Mouse (Mus musculus) activated CD4-positive, CD25-positive, alpha-beta regulatory T cell (primary cell): ENCODE data around the gene M1ap. TPM values are rescaled to one million over a fixed set of nuclear protein-coding genes. Genes with fewer than 3 reads are reported as not detected.

Experiments used
- polyA plus RNA-seq, 2 experiments: library from polyadenylated mRNA; unstranded; fragments of 100-300 nt; shearing (Covaris generic); gene quantifications; one replicate each; pipeline ENCODE4 v1.2.1; 2017

The M1ap gene
- under 1 TPM; 0.20 to 0.56 TPM for polyA plus RNA-seq

GRCm38 (mm10) chr6:82946651-82947050, at the start of gene M1ap:
Gene M1ap (plus strand): TSS chr6:82946902.

GRCm38 (mm10) chr6:82939167-82939912, 7.4 kb upstream of the M1ap start, which contains the start of gene Sema4f:
Gene Sema4f (minus strand): TSS chr6:82939769.

GRCm38 (mm10) chr6:83033249-83034185, 86.8 kb downstream of the M1ap start, which contains the start of the genes Dok1 and Loxl3:
Gene Dok1 (minus strand): TSS chr6:83033471.
Gene Loxl3 (plus strand): TSS chr6:83034173.

GRCm38 (mm10) chr6:83054074-83054851, 107.6 kb downstream of the M1ap start, which contains the start of gene Aup1:
Gene Aup1 (plus strand): TSS chr6:83054521.

GRCm38 (mm10) chr6:83054871-83055431, 108.2 kb downstream of the M1ap start, which contains the start of gene Htra2:
Gene Htra2 (minus strand): TSS chr6:83055273.

GRCm38 (mm10) chr6:83057790-83058189, 111.1 kb downstream of the M1ap start, which contains the start of gene Dqx1:
Gene Dqx1 (plus strand): TSS chr6:83057844.

GRCm38 (mm10) chr6:83070247-83070310, 123.4 kb downstream of the M1ap start, which contains the start of gene Tlx2:
Gene Tlx2 (minus strand): TSS chr6:83070293.

GRCm38 (mm10) chr6:83077630-83078323, 131.1 kb downstream of the M1ap start, which contains the start of gene Pcgf1:
Gene Pcgf1 (plus strand): TSS chr6:83077869.

Other genes with a start within 250 kb of the M1ap start
- gene Pole4, start 241.5 kb upstream of the M1ap start, polyA plus RNA-seq: 100 to 1,000 TPM; 149 to 189 TPM
- gene Hk2, start 172.4 kb upstream of the M1ap start, polyA plus RNA-seq: 1 to 10 TPM in 1 of 2 experiments, under 1 TPM in 1; 0.23 to 2.7 TPM
- 10 to 100 TPM in 1 of 2 experiments, 1 to 10 TPM in 1; 7.2 to 10.4 TPM for gene Sema4f, start 7.1 kb upstream of the M1ap start, polyA plus RNA-seq
- gene Dok1, start 86.6 kb downstream of the M1ap start, polyA plus RNA-seq: 10 to 100 TPM; 32.4 to 50.7 TPM
- under 1 TPM; 0.33 to 0.43 TPM for gene Loxl3, start 87.3 kb downstream of the M1ap start, polyA plus RNA-seq
- gene Aup1, start 107.6 kb downstream of the M1ap start, polyA plus RNA-seq: 100 to 1,000 TPM; 423 to 439 TPM
- 10 to 100 TPM; 41.1 to 48.9 TPM for gene Htra2, start 108.4 kb downstream of the M1ap start, polyA plus RNA-seq
- gene Dqx1, start 110.9 kb downstream of the M1ap start, polyA plus RNA-seq: 1 to 10 TPM in 1 of 2 experiments, under 1 TPM in 1; 0.52 to 2.8 TPM
- under 1 TPM in 1 of 2 experiments, not detected in 1; 0.11 TPM for gene Tlx2, start 123.4 kb downstream of the M1ap start, polyA plus RNA-seq
- gene Pcgf1, start 131.0 kb downstream of the M1ap start, polyA plus RNA-seq: 10 to 100 TPM; 34.0 to 46.7 TPM
- under 1 TPM; 0.22 to 0.33 TPM for gene Lbx2, start 139.5 kb downstream of the M1ap start, polyA plus RNA-seq
- gene Ccdc142, start 154.7 kb downstream of the M1ap start, polyA plus RNA-seq: 1 to 10 TPM; 3.9 to 7.1 TPM
- gene Gm42688, start 154.7 kb downstream of the M1ap start, polyA plus RNA-seq: 1 to 10 TPM; 6.6 to 8.2 TPM
- gene Mrpl53, start 162.1 kb downstream of the M1ap start, polyA plus RNA-seq: 10 to 100 TPM; 51.7 to 65.2 TPM
- gene Mogs, start 168.6 kb downstream of the M1ap start, polyA plus RNA-seq: 10 to 100 TPM; 86.0 to 98.4 TPM
- gene Wbp1, start 174.7 kb downstream of the M1ap start, polyA plus RNA-seq: 10 to 100 TPM; 63.4 to 63.9 TPM
- 10 to 100 TPM; 38.5 to 41.6 TPM for gene Ino80b, start 178.5 kb downstream of the M1ap start, polyA plus RNA-seq
- under 1 TPM; 0.26 to 0.30 TPM for gene Rtkn, start 188.6 kb downstream of the M1ap start, polyA plus RNA-seq
- under 1 TPM; 0.38 to 0.82 TPM for gene Wdr54, start 209.5 kb downstream of the M1ap start, polyA plus RNA-seq
- not detected for gene 1700003E16Rik, start 209.5 kb downstream of the M1ap start, polyA plus RNA-seq
- 10 to 100 TPM; 43.0 to 63.2 TPM for gene Dctn1, start 219.0 kb downstream of the M1ap start, polyA plus RNA-seq